Mouse (Mus musculus): ENCODE measurements around the gene Ppm1g. TPM values are rescaled to one million over a fixed set of nuclear protein-coding genes. Genes with fewer than 3 reads are reported as not detected.

Gene Ppm1g
- polyA plus RNA-seq, 1 experiment, result 84.1 TPM

- Histone ChIP-seq H3K4me1 (ENCODE audit: control insufficient read depth, insufficient read depth, low read length) (peaks cover 7% of the 10 kb centered on the region), H3K4me3 (replicated peaks; ENCODE audit: insufficient read depth, low read depth, low read length) (peak within 1 kb of the TSS; percentile 81), H3K27ac (ENCODE audit: insufficient read depth, low read length) (peak within 1 kb of the TSS; percentile 48), H3K27me3 (ENCODE audit: control insufficient read depth, insufficient read depth, low read length) (no peaks in the 10 kb centered on the region)
- WGBS, result under 1% methylated on average over 19 of the region's 19 CpGs
- peak; percentile 85 to 90 for DNase-seq
- TF ChIP-seq CTCF (IDR thresholded peaks at IDR 0.05; ENCODE audit: borderline replicate concordance, insufficient read depth, low read depth, low read length) (no peak), POLR2A (IDR thresholded peaks at IDR 0.05; ENCODE audit: borderline replicate concordance, insufficient read depth, low read length) (peak; percentile 78; the same call in 1 of the 2 replicates)
Measured at GRCm38 (mm10) chr5:31154152-31154553, 66.3 kb downstream of the Ppm1g start, which contains the start of gene Mpv17. Gene Mpv17, minus strand, starts transcription at chr5:31154251.

GRCm38 (mm10) chr5:31153516-31154151 is 66.9 kb downstream of the Ppm1g start:
- WGBS, result 15% methylated on average over 6 of the region's 6 CpGs
- DNase-seq, result no peak
- TF ChIP-seq CTCF (IDR thresholded peaks at IDR 0.05; ENCODE audit: borderline replicate concordance, insufficient read depth, low read depth, low read length), result no peak
- TF ChIP-seq POLR2A (IDR thresholded peaks at IDR 0.05; ENCODE audit: borderline replicate concordance, insufficient read depth, low read length), result no peak
- Histone ChIP-seq H3K4me1 (ENCODE audit: control insufficient read depth, insufficient read depth, low read length) (peaks cover 7% of the 10 kb centered on the region), H3K4me3 (replicated peaks; ENCODE audit: insufficient read depth, low read depth, low read length) (peak overlapping the region; percentile 81), H3K27me3 (ENCODE audit: control insufficient read depth, insufficient read depth, low read length) (no peaks in the 10 kb centered on the region), H3K27ac (ENCODE audit: insufficient read depth, low read length) (peak overlapping the region; percentile 37)

Other genes with a start within 250 kb of the Ppm1g start
- 170 and 175 TPM in 2 replicates for gene Atraid, start 172.4 kb downstream of the Ppm1g start, polyA plus RNA-seq (2012; rRNA removed)
- gene Slc5a6, start 171.8 kb downstream of the Ppm1g start, polyA plus RNA-seq (2012; rRNA removed), result 45.1 and 49.6 TPM in 2 replicates
- gene Cad, start 165.9 kb downstream of the Ppm1g start, polyA plus RNA-seq (2012; rRNA removed), result 21.7 and 23.4 TPM in 2 replicates
- not detected in 2 replicates for gene Dnajc5g, start 114.4 kb downstream of the Ppm1g start, polyA plus RNA-seq (2012; rRNA removed)
- 19.7 and 23.5 TPM in 2 replicates for gene Slc30a3, start 112.5 kb downstream of the Ppm1g start, polyA plus RNA-seq (2012; rRNA removed)
- gene Trim54, start 104.0 kb downstream of the Ppm1g start, polyA plus RNA-seq (2012; rRNA removed), result not detected in 2 replicates
- gene Ucn, start 81.9 kb downstream of the Ppm1g start, polyA plus RNA-seq (2012; rRNA removed), result 1.2 TPM in 1 of 2 replicates, not detected in the other
- 91.1 and 91.7 TPM in 2 replicates for gene Mpv17, start 66.4 kb downstream of the Ppm1g start, polyA plus RNA-seq (2012; rRNA removed)
- gene Gm29609, start 40.8 kb downstream of the Ppm1g start, polyA plus RNA-seq (2012; rRNA removed), result 3.9 and 4.1 TPM in 2 replicates
- gene Gtf3c2, start 40.5 kb downstream of the Ppm1g start, polyA plus RNA-seq (2012; rRNA removed), result 94.6 and 100 TPM in 2 replicates
- 124 and 125 TPM in 2 replicates for gene Snx17, start 27.5 kb downstream of the Ppm1g start, polyA plus RNA-seq (2012; rRNA removed)
- 87.1 and 93.7 TPM in 2 replicates for gene Eif2b4, start 27.3 kb downstream of the Ppm1g start, polyA plus RNA-seq (2012; rRNA removed)
- gene Zfp513, start 18.4 kb downstream of the Ppm1g start, polyA plus RNA-seq (2012; rRNA removed), result 44.5 and 45.4 TPM in 2 replicates
- gene Nrbp1, start 20.2 kb upstream of the Ppm1g start, polyA plus RNA-seq (2012; rRNA removed), result 143 and 148 TPM in 2 replicates
- gene Gm9970, start 20.5 kb upstream of the Ppm1g start, polyA plus RNA-seq (2012; rRNA removed), result 0.48 TPM in 1 of 2 replicates, not detected in the other
- gene Krtcap3, start 31.0 kb upstream of the Ppm1g start, polyA plus RNA-seq (2012; rRNA removed), result 4.3 and 5.2 TPM in 2 replicates
- gene Ift172, start 70.4 kb upstream of the Ppm1g start, polyA plus RNA-seq (2012; rRNA removed), result 69.3 and 75.3 TPM in 2 replicates
- 184 and 190 TPM in 2 replicates for gene Fndc4, start 75.4 kb upstream of the Ppm1g start, polyA plus RNA-seq (2012; rRNA removed)
- 1.2 and 1.4 TPM in 2 replicates for gene Gckr, start 76.8 kb upstream of the Ppm1g start, polyA plus RNA-seq (2012; rRNA removed)
- gene Zfp512, start 231.7 kb upstream of the Ppm1g start, polyA plus RNA-seq (2012; rRNA removed), result 46.1 and 46.3 TPM in 2 replicates